Mouse (Mus musculus) embryonic stem cell, embryonic (primary cell): ENCODE data around the gene 1810055G02Rik.

Experiments
- CTCF ChIA-PET, 4 experiments: fragments of 300-600 bp in 2 of 4; fragments of 350-600 bp in 2 of 4; sonication (Branson Sonifier 250); formaldehyde crosslinking; loops; one replicate each; lab custom pipeline; 2022; ENCODE audit warnings: inconsistent platforms in 2 of 4; lab: Charles Lee
- POLR2A ChIA-PET, 4 experiments: fragments of 300-600 bp in 2 of 4; fragments of 350-600 bp in 2 of 4; sonication (Branson Sonifier 250); formaldehyde crosslinking; loops; one replicate each; lab custom pipeline; 2022; ENCODE audit warnings: antibody characterized with exemption in 4 of 4, inconsistent platforms in 1 of 4; lab: Charles Lee

Gene 1810055G02Rik

GRCm38 (mm10) chr19:3708078-3709012, at the start of gene 1810055G02Rik:
Gene 1810055G02Rik, plus strand, starts transcription at chr19:3708293.
- ChIA-PET CTCF (interaction anchor here (0.6 to 3.5 kb wide), 28 partner anchors 9 to 642 kb away, joined by 3 to 59 read pairs (median 4); partner anchors contain the start of genes Ndufv1 (in 1 of the 4) and Ppp6r3 (in 1 of the 4)), POLR2A (interaction anchor here (0.5 to 6.8 kb wide), 131 partner anchors 8 to 523 kb away, joined by 3 to 135 read pairs (median 4); partner anchors contain the start of genes Ppp6r3 (in 3 of the 4), Cdk2ap2 (in 2 of the 4), Gm49405 (in 2 of the 4) and Kmt5b (in 2 of the 4))

- CTCF ChIA-PET, result interaction anchor here in 1 of 4 experiments (0.8 kb wide), 1 partner anchor 58 kb away, joined by 3 read pairs; no protein-coding TSS in a partner anchor
- POLR2A ChIA-PET, result interaction anchor here in 2 of 4 experiments (1.0 to 1.5 kb wide), 6 partner anchors 9 to 35 kb away, joined by 3 to 5 read pairs (median 3); no protein-coding TSS in a partner anchor
Observed at GRCm38 (mm10) chr19:3665510-3665909, 42.6 kb upstream of the 1810055G02Rik start.

- POLR2A ChIA-PET, result interaction anchor here in 2 of 4 experiments (1.0 to 1.8 kb wide), 5 partner anchors 14 to 41 kb away, joined by 3 to 6 read pairs (median 4); partner anchors contain the start of gene 1810055G02Rik (in 1 of the 2)
- CTCF ChIA-PET, result interaction anchor here in 3 of 4 experiments (0.8 to 1.8 kb wide), 5 partner anchors 8 to 52 kb away, joined by 3 to 6 read pairs (median 5); no protein-coding TSS in a partner anchor
Observed at GRCm38 (mm10) chr19:3666632-3667031, 41.5 kb upstream of the 1810055G02Rik start.

- ChIA-PET POLR2A (interaction anchor here in 3 of 4 experiments (0.6 to 3.1 kb wide), 8 partner anchors 10 to 42 kb away, joined by 3 to 14 read pairs (median 4); partner anchors contain the start of genes 1810055G02Rik (in 1 of the 3) and Lrp5 (in 1 of the 3)), CTCF (interaction anchor here in 3 of 4 experiments (0.6 to 1.8 kb wide), 8 partner anchors 12 to 102 kb away, joined by 3 to 5 read pairs (median 4); no protein-coding TSS in a partner anchor)
Observed at GRCm38 (mm10) chr19:3667155-3667895, 40.8 kb upstream of the 1810055G02Rik start.

GRCm38 (mm10) chr19:3667979-3668378, 40.1 kb upstream of the 1810055G02Rik start:
- CTCF ChIA-PET, result interaction anchor here in 3 of 4 experiments (0.6 to 2.0 kb wide), 8 partner anchors 14 to 101 kb away, joined by 3 to 5 read pairs (median 4); no protein-coding TSS in a partner anchor
- POLR2A ChIA-PET, result interaction anchor here in 3 of 4 experiments (0.6 to 3.1 kb wide), 11 partner anchors 9 to 41 kb away, joined by 3 to 14 read pairs (median 4); partner anchors contain the start of gene Lrp5 (in 1 of the 3)

- ChIA-PET CTCF (interaction anchor here in 2 of 4 experiments (1.2 to 2.0 kb wide), 4 partner anchors 18 to 53 kb away, joined by 3 to 5 read pairs (median 4); no protein-coding TSS in a partner anchor), POLR2A (interaction anchor here in 3 of 4 experiments (0.6 to 3.1 kb wide), 15 partner anchors 9 to 51 kb away, joined by 3 to 14 read pairs (median 4); partner anchors contain the start of genes 1810055G02Rik (in 1 of the 3) and Lrp5 (in 1 of the 3))
Observed at GRCm38 (mm10) chr19:3668551-3668950, 39.5 kb upstream of the 1810055G02Rik start.

- CTCF ChIA-PET, result interaction anchor here (0.5 to 2.0 kb wide), 6 partner anchors 16 to 256 kb away, joined by 3 to 5 read pairs (median 4); no protein-coding TSS in a partner anchor
- POLR2A ChIA-PET, result interaction anchor here in 2 of 4 experiments (1.2 to 3.1 kb wide), 10 partner anchors 9 to 94 kb away, joined by 3 to 14 read pairs (median 6); partner anchors contain the start of genes 1810055G02Rik (in 1 of the 2), Lrp5 (in 1 of the 2) and Ppp6r3 (in 1 of the 2)
Observed at GRCm38 (mm10) chr19:3669100-3669499, 39.0 kb upstream of the 1810055G02Rik start.

- POLR2A ChIA-PET, result interaction anchor here in 3 of 4 experiments (0.6 to 3.5 kb wide), 23 partner anchors 8 to 163 kb away, joined by 3 to 19 read pairs (median 5); partner anchors contain the start of genes 1810055G02Rik (in 2 of the 3) and Ppp6r3 (in 1 of the 3)
Observed at GRCm38 (mm10) chr19:3673149-3673548, 34.9 kb upstream of the 1810055G02Rik start.

GRCm38 (mm10) chr19:3674122-3674855, 33.8 kb upstream of the 1810055G02Rik start:
- CTCF ChIA-PET, result interaction anchor here in 3 of 4 experiments (0.7 to 3.8 kb wide), 8 partner anchors 8 to 49 kb away, joined by 3 to 18 read pairs (median 4); no protein-coding TSS in a partner anchor
- POLR2A ChIA-PET, result interaction anchor here (0.5 to 3.5 kb wide), 16 partner anchors 9 to 51 kb away, joined by 3 to 19 read pairs (median 4); partner anchors contain the start of gene 1810055G02Rik (in 3 of the 4)

More at GRCm38 (mm10) chr19:3673149-3673548, 34.9 kb upstream of the 1810055G02Rik start:
- CTCF ChIA-PET, result interaction anchor here in 3 of 4 experiments (0.6 to 3.8 kb wide), 20 partner anchors 9 to 105 kb away, joined by 3 to 18 read pairs (median 4); partner anchors contain the start of gene 1810055G02Rik (in 1 of the 3)

- ChIA-PET POLR2A (interaction anchor here in 3 of 4 experiments (0.5 to 3.6 kb wide), 20 partner anchors 8 to 161 kb away, joined by 3 to 15 read pairs (median 4); partner anchors contain the start of gene 1810055G02Rik (in 2 of the 3)), CTCF (interaction anchor here in 2 of 4 experiments (0.8 to 1.8 kb wide), 8 partner anchors 8 to 41 kb away, joined by 3 to 7 read pairs (median 3); no protein-coding TSS in a partner anchor)
Observed at GRCm38 (mm10) chr19:3680732-3681131, 27.4 kb upstream of the 1810055G02Rik start.

GRCm38 (mm10) chr19:3681310-3681934, 26.7 kb upstream of the 1810055G02Rik start:
- POLR2A ChIA-PET, result interaction anchor here (0.5 to 3.6 kb wide), 22 partner anchors 8 to 161 kb away, joined by 3 to 15 read pairs (median 4); partner anchors contain the start of gene 1810055G02Rik (in 2 of the 4)
- CTCF ChIA-PET, result interaction anchor here in 3 of 4 experiments (0.6 to 1.8 kb wide), 10 partner anchors 9 to 418 kb away, joined by 3 to 7 read pairs (median 3); no protein-coding TSS in a partner anchor

- ChIA-PET CTCF (interaction anchor here (0.5 to 2.1 kb wide), 19 partner anchors 10 to 296 kb away, joined by 3 to 16 read pairs (median 4); partner anchors contain the start of genes 1810055G02Rik (in 1 of the 4) and Ppp6r3 (in 1 of the 4)), POLR2A (interaction anchor here (0.5 to 12.5 kb wide), 40 partner anchors 10 to 399 kb away, joined by 3 to 135 read pairs (median 4); partner anchors contain the start of genes 1810055G02Rik (in 3 of the 4), Ppp6r3 (in 2 of the 4), Cpt1a (in 1 of the 4) and Ndufs8 (in 1 of the 4))
Observed at GRCm38 (mm10) chr19:3684414-3684813, 23.7 kb upstream of the 1810055G02Rik start.

- ChIA-PET POLR2A (interaction anchor here (0.5 to 12.5 kb wide), 45 partner anchors 9 to 400 kb away, joined by 3 to 135 read pairs (median 4); partner anchors contain the start of genes 1810055G02Rik (in 3 of the 4), Cpt1a (in 1 of the 4), Ndufs8 (in 1 of the 4) and Ppp6r3 (in 1 of the 4)), CTCF (interaction anchor here (0.5 to 2.1 kb wide), 16 partner anchors 11 to 295 kb away, joined by 3 to 16 read pairs (median 5); partner anchors contain the start of genes 1810055G02Rik (in 1 of the 4) and Ppp6r3 (in 1 of the 4))
Observed at GRCm38 (mm10) chr19:3684957-3685580, 23.0 kb upstream of the 1810055G02Rik start.
